Mouse (Mus musculus) midbrain, embryonic 11.5 days (tissue): Measurements from ENCODE around the gene Pde1b. TPM values are rescaled to one million over a fixed set of nuclear protein-coding genes. Genes with fewer than 3 reads are reported as not detected.

ENCODE experiments used
- ATAC-seq: fragments of 200-750 bp; cut with Nextera tagmentation; 2 replicates; pipeline ENCODE4 v1.8.0; 2017; ENCODE audit warnings: moderate TSS enrichment, moderate library complexity; ENCODE audit not compliant: low FRiP score
- DNase-seq: peaks from one replicate; pipeline ENCODE4 v3.0.0; 2015; ENCODE audit warnings: low spot score; ENCODE audit errors: missing footprints
- H3K27ac ChIP-seq: fragments of 300-500 bp; sonication (generic); 2 replicates; pipeline ENCODE4 v1.5.1; 2014; ENCODE audit warnings: low read depth, low read length
- H3K27me3 ChIP-seq: fragments of 300-500 bp; sonication (generic); 2 replicates; pipeline ENCODE4 v1.6.1; 2014; ENCODE audit warnings: mild to moderate bottlenecking, low read length, moderate library complexity, mixed read lengths; ENCODE audit not compliant: control insufficient read depth, insufficient read depth
- H3K36me3 ChIP-seq: fragments of 300-500 bp; sonication (generic); 2 replicates; pipeline ENCODE4 v1.6.1; 2014; ENCODE audit warnings: mild to moderate bottlenecking, low read length, moderate library complexity, mixed read lengths; ENCODE audit not compliant: control insufficient read depth, insufficient read depth
- H3K4me1 ChIP-seq: fragments of 300-500 bp; sonication (generic); 2 replicates; pipeline ENCODE4 v1.6.1; 2014; ENCODE audit warnings: low read length; ENCODE audit not compliant: control insufficient read depth, insufficient read depth
- H3K4me2 ChIP-seq: fragments of 300-500 bp; sonication (generic); 2 replicates; pipeline ENCODE4 v1.6.1; 2014; ENCODE audit warnings: mild to moderate bottlenecking, moderate library complexity
- H3K4me3 ChIP-seq: fragments of 300-500 bp; sonication (generic); 2 replicates; pipeline ENCODE4 v1.5.1; 2014; ENCODE audit warnings: low read depth, low read length
- H3K9ac ChIP-seq: fragments of 300-500 bp; sonication (generic); 2 replicates; pipeline ENCODE4 v1.6.1; 2014; ENCODE audit warnings: low read length
- H3K9me3 ChIP-seq: fragments of 300-500 bp; sonication (generic); 2 replicates; pipeline ENCODE4 v1.6.1; 2016; ENCODE audit warnings: low read length; ENCODE audit not compliant: control insufficient read depth
- WGBS: fragments of 180-500 bp; shearing (Covaris S2); extraction: QIAGEN DNeasy Blood & Tissue Kit; methylation state at CpG from one replicate; pipeline ENCODE4 v1.1.7; 2014; 5-methylcytosine and 5-hydroxymethylcytosine counted together
- polyA plus RNA-seq: library from polyadenylated mRNA; unstranded; fragments of >200 nt; fragmentation: Nextera tagmentation; extraction: Ambion mirVana; gene quantifications from 2 replicates; pipeline ENCODE4 v1.2.1, GENCODE M21; 2014

Pde1b gene
- polyA plus RNA-seq, 1 experiment from 2014 or later = 35.6 TPM

DNA sequence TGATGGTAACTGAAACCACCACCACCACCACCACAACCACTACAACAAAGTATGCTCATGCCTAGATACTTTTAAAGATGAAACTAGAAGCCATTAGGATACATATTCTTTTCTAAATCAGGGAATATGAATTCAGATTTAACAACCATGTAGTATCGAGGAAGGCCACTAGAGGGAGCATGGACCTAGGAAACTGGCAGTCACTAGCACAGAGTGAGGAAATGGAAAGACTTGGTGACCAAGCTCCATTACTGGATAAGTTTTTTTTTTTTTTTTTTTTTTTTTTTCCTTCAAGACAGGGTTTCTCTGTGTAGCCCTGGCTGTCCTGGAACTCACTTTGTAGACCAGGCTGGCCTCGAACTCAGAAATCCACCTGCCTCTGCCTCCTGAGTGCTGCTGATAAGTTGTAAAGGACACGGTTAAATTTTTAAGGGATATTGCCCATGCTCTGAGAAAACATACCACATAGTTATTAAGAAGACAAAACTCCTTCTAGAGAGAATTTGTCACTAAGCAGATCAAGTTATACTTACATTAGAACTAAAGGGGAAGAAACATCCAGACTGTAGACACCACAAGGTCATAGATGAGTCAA, 49.4 kb downstream of the Pde1b start:
- no peak overlapping the region for H3K4me3 ChIP-seq
- H3K36me3 ChIP-seq = no peaks in the 10 kb centered on the region
- WGBS = 48% methylated on average over 3 of the region's 3 CpGs
- H3K9ac ChIP-seq = no peak overlapping the region
- no peak overlapping the region for H3K27ac ChIP-seq
- no peak overlapping the region for H3K4me2 ChIP-seq
- no peaks in the 10 kb centered on the region for H3K9me3 ChIP-seq
- ATAC-seq (peak; percentile 70; the same call in 1 of the 2 replicates), DNase-seq (peak; percentile 93)
- no peaks in the 10 kb centered on the region for H3K4me1 ChIP-seq
- no peaks in the 10 kb centered on the region for H3K27me3 ChIP-seq

- H3K4me3 ChIP-seq = no peak within 1 kb of the TSS
- DNase-seq (no peak), ATAC-seq (no peak)
- no peaks in the 10 kb centered on the region for H3K27me3 ChIP-seq
- H3K36me3 ChIP-seq = no peaks in the 10 kb centered on the region
- H3K4me1 ChIP-seq = no peaks in the 10 kb centered on the region
- no peak within 1 kb of the TSS for H3K4me2 ChIP-seq
- H3K27ac ChIP-seq = no peak within 1 kb of the TSS
- H3K9me3 ChIP-seq = no peaks in the 10 kb centered on the region
- H3K9ac ChIP-seq = no peak within 1 kb of the TSS
Observed at GRCm38 (mm10) chr15:103564981-103565380, 62.1 kb downstream of the Pde1b start, which contains the start of gene Glycam1. TSS of gene Glycam1 (minus strand) at chr15:103565081.

Other genes starting within 250 kb of the Pde1b start
- 6.8 and 6.9 TPM in 2 replicates for gene Nfe2, start 244.6 kb upstream of the Pde1b start, polyA plus RNA-seq
- gene Copz1, start 230.3 kb upstream of the Pde1b start, polyA plus RNA-seq = 286 and 307 TPM in 2 replicates
- 0.12 and 0.23 TPM in 2 replicates for gene Gpr84, start 192.4 kb upstream of the Pde1b start, polyA plus RNA-seq
- 19.4 and 24.3 TPM in 2 replicates for gene Zfp385a, start 162.9 kb upstream of the Pde1b start, polyA plus RNA-seq
- gene Itga5, start 136.3 kb upstream of the Pde1b start, polyA plus RNA-seq = 15.9 and 18.1 TPM in 2 replicates
- not detected in 2 replicates for gene Gtsf1, start 72.6 kb upstream of the Pde1b start, polyA plus RNA-seq
- 0.23 TPM in 1 of 2 replicates, not detected in the other for gene Gtsf2, start 54.6 kb upstream of the Pde1b start, polyA plus RNA-seq
- 2.4 and 2.7 TPM in 2 replicates for gene Nckap1l, start 49.2 kb upstream of the Pde1b start, polyA plus RNA-seq
- 56.4 and 62.7 TPM in 2 replicates for gene Ppp1r1a, start 35.0 kb downstream of the Pde1b start, polyA plus RNA-seq
- not detected in 2 replicates for gene Glycam1, start 62.0 kb downstream of the Pde1b start, polyA plus RNA-seq